Mouse (Mus musculus): ENCODE data around the gene Gm44790. TPM values are rescaled to one million over a fixed set of nuclear protein-coding genes. Genes with fewer than 3 reads are reported as not detected.
A peak's percentile ranks its signal among the peaks of the same experiment; 100 is the strongest.

Gene Gm44790
- total RNA-seq, 2 experiments from 2014 or later = not detected

DNA sequence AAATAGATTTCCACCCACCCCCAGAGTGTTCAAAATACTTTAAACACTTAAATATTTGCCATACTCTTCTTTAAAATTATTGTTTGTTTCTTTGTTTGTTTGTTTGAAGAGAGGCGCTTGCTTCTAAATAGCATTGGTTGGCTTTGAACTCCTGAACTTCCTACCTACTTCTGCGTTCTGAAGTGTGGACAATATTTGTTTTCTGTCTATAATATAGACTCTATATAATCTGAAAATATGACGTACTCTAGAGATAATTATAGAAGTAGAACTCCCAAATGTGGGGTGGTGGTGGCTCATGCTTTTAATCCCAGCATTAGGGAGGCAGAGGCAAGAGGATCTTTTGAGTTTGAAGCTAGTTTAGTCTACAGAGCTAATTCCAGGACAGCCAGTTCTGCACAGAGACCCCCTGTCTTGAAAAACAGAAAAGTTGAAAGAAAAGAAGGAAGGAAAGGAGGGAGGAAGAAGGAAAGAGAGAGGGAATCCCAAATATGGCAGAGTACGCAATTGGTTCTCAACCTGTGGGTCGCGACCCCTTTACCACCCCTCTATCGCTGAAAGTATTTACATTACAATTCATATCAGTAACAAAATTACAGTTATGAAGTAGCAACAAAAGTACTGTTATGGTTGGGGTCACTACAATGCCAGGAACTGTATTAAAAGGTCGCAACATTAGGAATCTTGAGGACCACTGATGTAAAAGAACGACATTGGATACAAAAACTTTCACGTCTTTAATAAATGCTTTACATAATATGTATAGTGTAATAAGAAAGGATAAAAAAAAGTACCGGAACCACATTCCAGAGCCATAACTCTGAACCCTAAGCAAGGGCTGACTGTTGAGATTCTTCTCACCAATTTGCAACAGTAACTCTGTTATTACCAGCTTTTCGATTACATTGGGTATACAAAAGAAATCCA, 23.5 kb upstream of the Gm44790 start:
- intact Hi-C loops (cut with DNase I) = loop anchor here (5.0 kb wide), 1 partner anchor 276 kb away; no protein-coding TSS in a partner anchor

DNA sequence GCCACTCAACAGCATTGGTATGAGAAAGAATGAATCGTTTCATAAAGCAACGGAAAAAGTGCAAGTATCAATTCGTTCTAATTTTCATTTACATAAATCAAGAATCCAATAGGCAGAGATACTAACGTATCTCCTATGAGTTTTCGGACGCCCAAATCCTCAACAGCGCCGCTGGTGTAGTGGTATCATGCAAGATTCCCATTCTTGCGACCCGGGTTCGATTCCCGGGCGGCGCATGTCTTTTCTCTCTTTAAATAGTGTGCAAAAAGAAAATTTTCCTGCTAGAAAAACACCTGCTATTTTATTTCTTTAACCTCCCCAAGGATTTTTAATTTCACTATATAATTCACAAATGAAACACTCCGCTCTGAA, 22.7 kb upstream of the Gm44790 start:
- DNase-seq = peak; percentile 83 to 89
- intact Hi-C loops (cut with DNase I) = loop anchor here (5.0 kb wide), 1 partner anchor 276 kb away; no protein-coding TSS in a partner anchor

More for the DNA sequence above, 23.5 kb upstream of the Gm44790 start:
- DNase-seq = no peak

- intact Hi-C loops (cut with DNase I) = loop anchor here (5.0 kb wide), 1 partner anchor 277 kb away; no protein-coding TSS in a partner anchor
Observed at GRCm38 (mm10) chr6:86404100-86404861, 22.2 kb upstream of the Gm44790 start, which contains the start of gene Tia1. TSS of gene Tia1 (plus strand) at chr6:86404219.

DNA sequence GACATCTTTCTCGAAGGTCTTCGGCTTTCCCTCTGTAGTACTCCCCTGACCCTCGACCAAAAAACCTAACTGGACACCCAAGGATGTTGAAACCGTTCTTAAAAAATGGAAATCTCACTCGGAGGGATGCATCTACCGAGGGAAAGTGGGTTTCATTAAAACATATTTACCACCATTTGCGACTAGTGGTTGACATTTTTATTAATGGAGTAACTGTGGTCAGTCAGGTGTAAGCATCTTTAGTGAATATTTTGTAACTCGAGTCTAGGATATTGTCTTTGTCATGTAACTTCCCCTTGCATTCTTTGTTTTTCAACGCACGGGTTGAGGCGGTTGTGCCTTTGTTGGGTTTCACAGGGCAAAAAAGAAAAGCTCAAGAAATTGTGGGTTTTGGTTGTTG, 21.5 kb upstream of the Gm44790 start:
- intact Hi-C loops (cut with DNase I) = loop anchor here (1.0 to 5.0 kb wide), 2 partner anchors 32 to 278 kb away; no protein-coding TSS in a partner anchor

More at GRCm38 (mm10) chr6:86404100-86404861, 22.2 kb upstream of the Gm44790 start, which contains the start of gene Tia1:
- DNase-seq = peak; percentile 97 to 98

GRCm38 (mm10) chr6:86406306-86406705, 20.2 kb upstream of the Gm44790 start:
- no peak for DNase-seq
- intact Hi-C loops (cut with DNase I) = no loop called here

More for the DNA sequence above, 21.5 kb upstream of the Gm44790 start:
- DNase-seq = no peak

DNA sequence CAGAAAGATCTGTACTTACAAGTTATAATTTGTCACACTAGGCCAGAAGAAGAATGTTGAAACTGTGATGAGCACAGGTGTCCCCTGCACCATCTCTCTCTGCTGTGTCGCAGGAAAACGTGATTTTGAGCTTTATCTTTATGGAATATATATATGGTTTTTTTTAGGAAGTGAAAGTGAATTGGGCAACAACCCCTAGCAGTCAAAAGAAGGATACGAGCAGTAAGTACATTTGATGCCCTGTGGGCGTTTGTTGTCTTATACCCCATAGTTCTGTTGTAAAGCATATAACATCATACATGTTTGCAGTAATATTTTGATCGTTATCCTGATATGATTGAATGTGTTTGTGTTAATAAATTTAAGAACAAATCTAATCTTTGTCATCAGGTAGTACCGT, 7.7 kb upstream of the Gm44790 start:
- intact Hi-C loops (cut with DNase I) = no loop called here
- no peak for DNase-seq

DNA sequence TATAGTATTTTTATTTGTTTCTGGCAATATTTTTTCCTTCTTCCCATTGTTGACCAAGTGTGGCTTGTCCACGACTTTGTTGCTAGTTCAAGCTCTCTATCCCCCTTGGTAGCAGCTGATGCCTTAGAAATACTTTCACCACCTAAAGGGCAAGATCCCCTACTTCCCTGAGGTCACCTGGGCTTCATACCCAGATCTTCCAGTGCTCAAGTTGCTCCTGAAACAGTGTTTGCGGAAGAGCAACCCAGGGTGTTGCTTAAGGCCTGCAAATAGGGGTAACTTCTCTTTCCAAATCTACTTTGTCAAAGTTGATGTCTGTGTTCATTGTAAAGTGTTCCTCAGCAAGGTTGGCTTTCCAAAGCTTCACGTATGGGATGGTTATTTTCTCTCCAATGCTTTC, 7.2 kb upstream of the Gm44790 start:
- intact Hi-C loops (cut with DNase I) = no loop called here

DNA sequence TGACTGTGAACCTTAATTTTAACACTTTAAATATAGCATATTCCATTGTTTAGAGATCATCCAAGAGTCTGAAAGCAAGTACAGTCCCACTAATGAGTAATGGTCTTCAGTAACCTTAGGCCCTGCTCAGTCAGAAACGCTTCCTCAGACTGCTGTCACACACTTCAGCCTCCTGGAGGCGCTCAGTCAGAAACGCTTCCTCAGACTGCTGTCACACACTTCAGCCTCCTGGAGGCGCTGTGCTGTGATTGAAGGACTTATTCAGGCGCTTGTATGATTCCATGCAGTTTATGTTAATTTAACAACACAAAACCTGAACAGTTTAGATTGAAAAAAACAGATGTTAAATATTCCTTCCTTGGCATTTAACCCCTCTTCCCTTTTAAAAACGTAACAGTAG, 6.0 kb upstream of the Gm44790 start:
- DNase-seq = no peak
- intact Hi-C loops (cut with DNase I) = no loop called here

More for the DNA sequence above, 7.2 kb upstream of the Gm44790 start:
- DNase-seq = no peak

DNA sequence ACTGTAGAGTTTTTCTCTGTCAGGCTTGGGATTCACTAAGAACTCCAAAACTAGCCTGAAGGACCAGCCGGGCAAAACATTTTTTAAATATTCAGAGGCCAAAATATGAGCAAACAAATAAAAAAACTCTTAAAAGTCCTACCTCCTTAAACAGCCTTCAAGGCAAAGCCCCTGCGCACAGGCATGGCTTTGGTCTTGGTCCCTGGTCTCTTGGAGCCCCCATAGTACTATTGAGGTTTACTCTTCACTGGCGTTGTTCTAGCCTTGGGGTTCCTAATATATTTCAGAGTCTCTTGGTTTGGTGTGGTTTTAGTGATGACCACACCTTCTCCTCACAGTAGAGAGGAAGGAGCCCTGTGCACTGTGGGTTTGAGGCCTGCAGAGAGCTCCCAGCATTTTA, 5.1 kb downstream of the Gm44790 start:
- no peak for DNase-seq
- intact Hi-C loops (cut with DNase I) = no loop called here

- intact Hi-C loops (cut with DNase I) = no loop called here
- no peak for DNase-seq
Observed at GRCm38 (mm10) chr6:86433696-86434095, 7.2 kb downstream of the Gm44790 start.

- DNase-seq = peak; percentile 30 to 59
- intact Hi-C loops (cut with DNase I) = loop anchor here (1.0 to 5.0 kb wide), 2 partner anchors 32 to 230 kb away; partner anchors contain the start of gene Mxd1
Observed at GRCm38 (mm10) chr6:86437711-86438110, 11.3 kb downstream of the Gm44790 start.

- DNase-seq = peak; percentile 92 to 95
- intact Hi-C loops (cut with DNase I) = loop anchor here (5.0 kb wide), 1 partner anchor 229 kb away; the partner anchor contains the start of gene Mxd1
Observed at GRCm38 (mm10) chr6:86438272-86439118, 12.0 kb downstream of the Gm44790 start, which contains the start of gene C87436. TSS of gene C87436 (plus strand) at chr6:86438374.

DNA sequence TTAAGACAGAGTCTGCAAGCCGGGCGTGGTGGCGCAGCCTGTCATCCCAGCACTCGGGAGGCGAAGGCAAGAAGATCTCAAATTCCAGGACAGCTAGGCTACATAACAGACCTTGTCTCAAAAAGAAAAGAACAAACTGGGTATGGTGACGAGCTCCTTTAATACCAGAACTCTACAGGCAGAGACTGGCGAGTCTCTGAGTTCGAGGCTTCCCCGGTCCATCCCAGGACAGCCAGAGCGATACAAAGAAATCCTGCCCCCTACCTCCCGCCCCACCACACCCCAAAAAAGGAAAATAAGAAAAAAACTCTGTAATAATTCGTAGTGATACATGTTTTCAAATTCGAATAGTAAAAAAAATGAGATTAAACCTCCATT, 12.7 kb downstream of the Gm44790 start:
- intact Hi-C loops (cut with DNase I) = loop anchor here (5.0 kb wide), 1 partner anchor 228 kb away; the partner anchor contains the start of gene Mxd1
- no peak for DNase-seq

DNA sequence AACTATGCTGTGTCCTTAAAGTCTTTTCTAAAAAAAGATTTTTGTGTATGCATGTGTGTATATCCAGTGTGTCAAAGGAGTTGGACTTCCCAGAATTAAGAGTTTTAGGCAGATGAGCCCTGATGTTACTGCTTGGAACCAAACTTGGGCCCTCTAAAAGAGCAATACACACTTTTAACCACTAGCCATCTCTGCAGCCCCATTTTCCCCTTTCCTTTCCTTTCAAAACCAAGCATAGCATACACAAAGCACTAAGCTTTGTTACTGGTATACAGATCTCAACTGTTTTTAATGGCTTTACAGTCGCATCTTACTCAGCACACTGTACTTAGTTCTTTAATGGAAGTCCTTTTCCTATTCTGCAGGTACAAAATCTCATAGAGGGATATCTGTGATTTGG, 13.1 kb downstream of the Gm44790 start:
- intact Hi-C loops (cut with DNase I) = loop anchor here (5.0 kb wide), 1 partner anchor 228 kb away; the partner anchor contains the start of gene Mxd1
- no peak for DNase-seq

DNA sequence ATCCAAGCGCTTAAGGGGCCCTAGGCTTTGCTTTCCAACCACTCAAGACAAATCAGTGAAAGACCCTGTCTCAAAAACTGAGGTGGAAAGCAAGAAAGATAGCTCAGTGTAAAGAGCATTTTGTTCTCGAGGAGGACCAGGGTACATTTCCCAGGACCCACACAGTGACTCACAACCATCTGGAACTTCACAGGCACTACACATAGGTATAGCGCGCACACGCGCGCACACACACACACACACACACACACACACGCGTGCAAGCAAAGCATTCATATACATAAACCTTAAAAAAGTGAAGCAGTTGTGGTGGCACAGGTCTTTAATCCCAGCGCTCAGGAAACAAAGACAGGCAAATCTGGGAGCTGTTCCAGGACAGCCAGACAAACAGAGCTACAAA, 15.1 kb downstream of the Gm44790 start:
- intact Hi-C loops (cut with DNase I) = no loop called here
- DNase-seq = no peak

DNA sequence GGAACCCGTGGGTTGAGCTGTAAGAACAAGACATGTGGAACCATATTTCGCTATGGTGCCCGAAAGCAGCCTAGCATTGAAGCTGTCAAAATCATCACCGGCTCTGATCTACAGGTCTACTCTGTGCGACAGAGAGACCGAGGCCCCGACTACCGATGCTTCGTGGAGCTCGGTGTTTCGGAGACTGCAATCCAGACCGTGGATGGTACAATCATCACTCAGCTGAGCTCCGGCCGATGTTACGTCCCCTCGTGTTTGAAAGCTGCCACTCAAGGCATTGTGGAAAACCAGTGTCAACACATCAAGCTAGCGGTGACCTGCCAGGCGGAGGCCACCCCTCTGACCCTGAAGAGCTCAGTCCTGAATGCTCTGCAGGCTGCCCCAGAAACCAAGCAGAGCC, 19.1 kb downstream of the Gm44790 start:
- intact Hi-C loops (cut with DNase I) = no loop called here
- DNase-seq = no peak

DNA sequence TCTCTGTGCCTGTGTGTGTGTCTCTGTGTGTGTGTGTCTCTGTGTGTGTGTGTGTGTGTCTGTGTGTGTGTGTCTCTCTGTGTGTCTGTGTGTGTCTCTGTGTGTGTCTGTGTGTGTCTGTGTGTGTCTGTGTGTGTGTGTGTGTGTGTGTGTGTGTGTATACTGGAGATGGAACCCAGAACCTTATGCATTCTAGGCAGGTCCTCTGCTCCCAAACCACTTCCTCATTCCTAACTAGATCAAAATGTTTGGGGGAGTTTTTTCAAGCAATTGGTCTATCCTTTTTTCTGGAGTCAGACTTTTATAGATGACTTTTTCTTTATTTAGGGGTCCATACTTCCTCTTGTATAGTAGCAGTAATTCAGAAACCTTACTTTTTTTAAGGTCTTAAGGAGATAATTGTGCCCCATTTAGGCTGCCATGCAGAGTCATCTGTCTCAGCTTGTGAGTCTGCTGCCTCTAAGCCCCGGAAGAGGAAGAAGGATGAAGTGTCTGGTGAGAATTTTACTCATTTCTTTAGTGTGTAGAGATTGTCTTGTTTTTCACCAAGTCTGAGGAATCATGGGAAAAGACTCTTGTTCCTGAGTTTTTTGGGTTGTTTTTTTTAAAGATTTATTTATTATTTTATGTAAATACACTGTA, 20.6 kb downstream of the Gm44790 start:
- DNase-seq = no peak
- intact Hi-C loops (cut with DNase I) = no loop called here

- no peak for DNase-seq
- intact Hi-C loops (cut with DNase I) = no loop called here
Observed at GRCm38 (mm10) chr6:86456727-86457126, 30.3 kb downstream of the Gm44790 start.

DNA sequence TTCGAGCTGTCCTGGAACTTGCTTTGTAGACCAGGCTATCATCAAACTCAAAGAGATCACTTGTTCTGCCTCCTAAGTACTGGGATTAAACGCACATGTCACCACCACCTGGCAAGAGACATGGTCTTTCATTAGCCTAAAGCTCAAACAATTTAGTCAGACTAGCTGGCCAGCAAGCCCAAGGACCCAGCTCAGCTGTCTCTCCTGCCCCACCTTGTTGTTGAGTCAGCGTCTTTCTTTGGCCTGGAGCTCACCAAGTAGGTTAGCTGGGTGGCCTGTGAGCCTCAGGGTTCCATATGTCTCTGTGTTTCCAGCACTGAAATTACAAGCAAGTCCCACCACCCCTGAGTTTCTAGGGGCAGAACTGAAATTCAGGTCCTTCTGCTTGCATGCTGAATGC, 36.6 kb downstream of the Gm44790 start:
- intact Hi-C loops (cut with DNase I) = no loop called here
- DNase-seq = no peak
